ENCODE assay signal across 12 mouse cellular contexts in genomic region chr4:48781099-48781498, GRCm38 (mm10).
"Had no signal": no experiment of that assay in that cellular context is flagged by ENCODE, and none has a peak within 500 bp of the region (broad histone marks: within the 10 kb centered on the region; RNA-seq: fewer than 3 reads in every experiment).

No protein-coding gene starts in this region.

- ATAC-seq: midbrain, embryonic 16.5 days had no signal

- H3K9me3 ChIP-seq: liver, embryonic 13.5 days; midbrain, embryonic 12.5 days had no signal

- H3K4me1 ChIP-seq: liver, embryonic 13.5 days had no signal

- H3K4me3 ChIP-seq: left cerebral cortex, adult 2 months; liver, embryonic 13.5 days; midbrain, embryonic 12.5 days had no signal

- H3K27ac ChIP-seq: left cerebral cortex, adult 2 months; liver, embryonic 13.5 days; midbrain, embryonic 12.5 days had no signal

- H3K9ac ChIP-seq: liver, embryonic 13.5 days; midbrain, embryonic 12.5 days had no signal

- H3K27me3 ChIP-seq: liver, embryonic 13.5 days; midbrain, embryonic 12.5 days had no signal

- DNase-seq: kidney, postnatal 10 days; kidney, postnatal 36 days; layer of hippocampus, postnatal 36 days; liver, embryonic 13.5 days; lung, adult 2 months; lung, postnatal 14 days; lung, postnatal 4 days; thymus, adult 18-20 months; thymus, postnatal 36 days had no signal

- H3K4me2 ChIP-seq: liver, embryonic 13.5 days; midbrain, embryonic 12.5 days had no signal

- H3K36me3 ChIP-seq: liver, embryonic 13.5 days; midbrain, embryonic 12.5 days had no signal
